Mouse (Mus musculus) limb, embryonic 10.5 days (tissue): ENCODE data around the gene Dock11. TPM values are rescaled to one million over a fixed set of nuclear protein-coding genes. Genes with fewer than 3 reads are reported as not detected.

ENCODE experiments used
- DNase-seq: peaks from one replicate; pipeline ENCODE4 v3.0.0-alpha.2; 2017; ENCODE audit warnings: low spot score
- H3K27ac ChIP-seq: fragments of 300-500 bp; sonication (generic); 2 replicates; pipeline ENCODE4 v1.5.1; 2016; ENCODE audit warnings: mild to moderate bottlenecking
- H3K27me3 ChIP-seq: fragments of 300-500 bp; sonication (generic); 2 replicates; pipeline ENCODE4 v1.6.1; 2016; ENCODE audit warnings: low read depth, mild to moderate bottlenecking; ENCODE audit not compliant: poor library complexity, severe bottlenecking
- H3K36me3 ChIP-seq: fragments of 300-500 bp; sonication (generic); 2 replicates; pipeline ENCODE4 v1.6.1; 2016; ENCODE audit warnings: mild to moderate bottlenecking, moderate library complexity
- H3K4me1 ChIP-seq: fragments of 300-500 bp; sonication (generic); 2 replicates; pipeline ENCODE4 v1.6.1; 2016
- H3K4me3 ChIP-seq: fragments of 300-500 bp; sonication (generic); 2 replicates; pipeline ENCODE4 v1.5.1; 2016; ENCODE audit warnings: mild to moderate bottlenecking, moderate library complexity
- H3K9me3 ChIP-seq: fragments of 300-500 bp; sonication (generic); replicated peaks from 2 replicates; pipeline ENCODE4 v1.6.1; 2016; ENCODE audit warnings: mild to moderate bottlenecking
- WGBS: fragments of 180-500 bp; shearing (Covaris S2); methylation state at CpG from one replicate; pipeline ENCODE4 v1.1.7; 2016; 5-methylcytosine and 5-hydroxymethylcytosine counted together
- polyA plus RNA-seq: library from polyadenylated mRNA; unstranded; fragments of >200 nt; fragmentation: Nextera tagmentation; extraction: Ambion mirVana; gene quantifications from 2 replicates; pipeline ENCODE4 v1.2.1, GENCODE M21; 2016

Gene Dock11
- polyA plus RNA-seq, 1 experiment from 2014 or later, result 15.5 TPM

GRCm38 (mm10) chrX:35921922-35922321, 33.3 kb downstream of the Dock11 start:
- Histone ChIP-seq H3K4me1 (no peaks in the 10 kb centered on the region), H3K9me3 (no peaks in the 10 kb centered on the region), H3K27ac (no peak overlapping the region), H3K36me3 (no peaks in the 10 kb centered on the region), H3K27me3 (no peaks in the 10 kb centered on the region), H3K4me3 (no peak overlapping the region)
- DNase-seq, result no peak
- 83% methylated on average over 3 of the region's 3 CpGs for WGBS

DNA sequence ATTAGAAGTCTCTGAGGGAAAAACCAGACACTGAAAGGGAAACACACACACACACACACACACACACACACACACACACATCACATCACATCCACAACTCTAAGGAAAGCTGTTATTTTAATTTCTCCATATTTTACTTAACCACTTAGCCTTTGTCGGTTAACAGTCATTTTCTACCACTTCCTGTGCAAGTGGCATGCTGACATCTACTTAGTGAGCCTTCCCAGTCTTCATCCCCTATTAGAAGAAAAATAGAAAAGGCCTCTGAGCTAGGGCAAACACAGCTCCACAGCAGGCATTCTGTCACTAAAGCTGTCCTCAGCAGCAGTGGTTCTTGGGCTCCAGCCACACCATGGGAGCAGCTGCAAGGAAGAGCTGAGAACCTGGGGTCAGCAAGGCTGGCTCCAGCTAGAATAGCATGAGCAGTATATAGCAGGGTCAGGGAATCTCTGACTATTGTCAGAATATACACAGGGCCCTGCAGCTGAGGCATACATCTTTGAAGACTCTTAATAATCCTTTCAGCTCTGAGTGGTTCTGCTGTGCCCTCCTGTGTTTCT, 36.2 kb downstream of the Dock11 start:
- Histone ChIP-seq H3K27ac (no peak overlapping the region), H3K27me3 (no peaks in the 10 kb centered on the region), H3K4me1 (no peaks in the 10 kb centered on the region), H3K36me3 (no peaks in the 10 kb centered on the region), H3K4me3 (no peak overlapping the region), H3K9me3 (no peaks in the 10 kb centered on the region)
- no peak for DNase-seq
- WGBS, result 94% methylated on average over 1 of the region's 1 CpGs

DNA sequence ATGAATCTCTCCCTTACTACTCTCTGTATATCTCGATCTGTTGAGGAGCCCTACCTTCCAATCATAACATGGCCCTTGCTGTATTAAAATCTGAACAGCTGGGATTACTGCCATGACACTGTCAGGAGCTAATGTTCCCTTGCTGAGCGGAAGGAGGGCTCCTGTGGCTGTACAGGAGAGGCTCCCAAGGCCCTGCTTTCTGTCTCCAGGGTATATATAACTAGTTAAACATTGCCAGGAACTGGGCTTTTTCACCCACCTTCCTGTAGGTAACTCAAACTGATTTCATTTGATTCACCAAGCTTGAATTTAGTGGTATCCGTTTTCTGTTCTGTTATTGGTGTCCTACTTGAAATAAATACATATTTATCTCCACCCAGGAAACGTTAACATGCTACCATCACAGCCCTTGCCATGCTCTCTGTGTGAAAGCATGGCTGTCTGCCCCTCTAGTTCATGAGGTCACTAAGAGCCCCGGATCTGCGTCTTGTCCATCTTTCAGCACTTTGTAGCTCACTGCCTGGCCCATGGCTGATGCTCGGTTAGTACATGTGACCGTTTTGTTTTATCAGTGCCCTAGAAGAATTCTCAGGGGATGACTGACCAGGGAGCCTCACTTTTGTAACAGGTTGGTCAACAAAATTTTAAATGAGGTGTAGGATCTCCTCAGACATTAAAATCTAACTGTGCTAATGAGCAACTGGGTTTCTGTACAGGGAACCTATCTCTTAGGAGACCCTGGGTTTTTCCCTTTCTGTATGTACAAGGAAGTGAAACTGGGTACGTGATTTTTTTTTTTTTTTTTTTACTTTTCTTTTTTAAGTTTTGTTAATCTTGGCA, 41.7 kb downstream of the Dock11 start:
- WGBS, result 86% methylated on average over 9 of the region's 9 CpGs
- H3K27ac ChIP-seq, result no peak overlapping the region
- H3K9me3 ChIP-seq, result no peaks in the 10 kb centered on the region
- no peak for DNase-seq
- H3K4me1 ChIP-seq, result no peaks in the 10 kb centered on the region
- H3K4me3 ChIP-seq, result no peak overlapping the region
- no peaks in the 10 kb centered on the region for H3K27me3 ChIP-seq
- no peaks in the 10 kb centered on the region for H3K36me3 ChIP-seq

DNA sequence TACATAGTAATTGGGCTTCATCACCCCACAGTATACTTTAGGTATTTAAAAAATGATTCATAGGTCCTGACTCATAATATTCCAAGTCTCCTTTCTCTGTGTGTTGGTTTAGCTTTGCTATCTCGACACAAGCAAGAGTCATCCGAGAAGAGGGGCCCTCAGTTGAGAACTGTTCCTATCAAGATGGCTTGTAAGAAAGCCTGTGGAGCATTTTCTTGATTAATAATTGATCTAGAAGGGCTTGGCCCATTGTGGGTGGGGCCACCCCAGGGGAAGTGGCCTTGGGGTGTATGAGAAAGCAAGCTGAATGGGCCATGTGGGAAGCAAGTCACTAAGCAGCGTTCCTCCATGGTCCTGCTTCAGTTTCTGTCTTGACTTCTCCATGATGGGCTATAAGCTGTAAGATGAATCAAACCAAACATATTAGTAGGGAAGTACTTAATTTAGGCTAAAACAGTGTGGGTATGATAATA, 42.3 kb downstream of the Dock11 start:
- 87% methylated on average over 3 of the region's 3 CpGs for WGBS
- Histone ChIP-seq H3K27me3 (no peaks in the 10 kb centered on the region), H3K27ac (no peak overlapping the region), H3K4me3 (no peak overlapping the region), H3K36me3 (no peaks in the 10 kb centered on the region), H3K4me1 (no peaks in the 10 kb centered on the region), H3K9me3 (no peaks in the 10 kb centered on the region)
- DNase-seq, result no peak

DNA sequence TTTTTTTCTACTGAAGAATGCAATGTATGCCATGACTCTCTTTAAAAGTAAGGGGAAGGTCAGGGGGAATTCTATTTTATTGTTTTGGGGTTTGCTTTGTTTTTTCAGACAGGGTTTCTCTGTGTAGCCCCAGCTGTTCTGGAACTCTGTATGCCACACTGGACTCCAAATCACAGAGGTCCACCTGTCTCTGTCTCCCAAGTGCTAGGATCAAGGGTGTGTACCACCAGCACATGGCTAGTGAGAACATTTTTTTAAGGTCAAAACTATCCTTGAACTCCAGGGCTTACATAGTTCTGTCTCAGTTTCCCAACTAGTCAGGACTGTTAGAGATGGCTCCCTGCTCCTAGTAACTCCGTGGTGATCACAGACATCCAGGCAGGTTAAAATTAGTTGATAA, 43.3 kb downstream of the Dock11 start:
- Histone ChIP-seq H3K4me3 (no peak overlapping the region), H3K36me3 (no peaks in the 10 kb centered on the region), H3K27me3 (no peaks in the 10 kb centered on the region), H3K27ac (no peak overlapping the region), H3K9me3 (no peaks in the 10 kb centered on the region), H3K4me1 (no peaks in the 10 kb centered on the region)
- DNase-seq, result no peak
- WGBS, result 70% methylated on average over 1 of the region's 1 CpGs

GRCm38 (mm10) chrX:35932952-35933351, 44.3 kb downstream of the Dock11 start:
- DNase-seq, result no peak
- no peaks in the 10 kb centered on the region for H3K36me3 ChIP-seq
- no peak overlapping the region for H3K4me3 ChIP-seq
- H3K27me3 ChIP-seq, result no peaks in the 10 kb centered on the region
- no peak overlapping the region for H3K27ac ChIP-seq
- no peaks in the 10 kb centered on the region for H3K9me3 ChIP-seq
- H3K4me1 ChIP-seq, result no peaks in the 10 kb centered on the region

DNA sequence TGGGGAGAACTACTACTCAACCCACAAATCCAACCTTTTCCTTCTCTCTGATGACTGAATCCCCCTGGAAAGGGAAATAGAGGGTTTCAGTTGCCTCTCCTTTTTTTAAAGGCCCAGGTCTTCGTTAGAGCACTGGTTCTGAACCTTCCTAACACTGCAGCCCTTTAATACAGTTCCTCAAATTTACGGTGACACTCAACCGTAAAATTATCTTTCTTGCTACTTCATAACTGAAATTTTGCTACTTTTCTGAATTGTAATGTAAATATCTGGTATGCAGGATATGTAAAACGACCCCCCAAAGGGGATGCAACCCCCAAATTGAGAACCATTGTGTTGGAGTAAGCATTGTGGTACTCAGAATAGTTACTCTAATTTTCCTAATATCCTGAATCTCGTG, 49.5 kb downstream of the Dock11 start:
- 85% methylated on average over 5 of the region's 5 CpGs for WGBS
- no peaks in the 10 kb centered on the region for H3K9me3 ChIP-seq
- no peaks in the 10 kb centered on the region for H3K4me1 ChIP-seq
- H3K36me3 ChIP-seq, result no peaks in the 10 kb centered on the region
- H3K27me3 ChIP-seq, result no peaks in the 10 kb centered on the region
- no peak overlapping the region for H3K27ac ChIP-seq
- no peak overlapping the region for H3K4me3 ChIP-seq
- no peak for DNase-seq

- Histone ChIP-seq H3K4me1 (no peaks in the 10 kb centered on the region), H3K4me3 (no peak overlapping the region), H3K9me3 (no peaks in the 10 kb centered on the region), H3K27me3 (no peaks in the 10 kb centered on the region), H3K27ac (no peak overlapping the region), H3K36me3 (no peaks in the 10 kb centered on the region)
- DNase-seq, result no peak
- WGBS, result 96% methylated on average over 1 of the region's 1 CpGs
Observed at GRCm38 (mm10) chrX:35946394-35946793, 57.8 kb downstream of the Dock11 start.

GRCm38 (mm10) chrX:35950135-35950534, 61.5 kb downstream of the Dock11 start:
- no peaks in the 10 kb centered on the region for H3K27me3 ChIP-seq
- no peaks in the 10 kb centered on the region for H3K36me3 ChIP-seq
- H3K27ac ChIP-seq, result no peak overlapping the region
- no peak for DNase-seq
- 90% methylated on average over 4 of the region's 4 CpGs for WGBS
- H3K4me1 ChIP-seq, result no peaks in the 10 kb centered on the region
- no peak overlapping the region for H3K4me3 ChIP-seq
- H3K9me3 ChIP-seq, result no peaks in the 10 kb centered on the region

DNA sequence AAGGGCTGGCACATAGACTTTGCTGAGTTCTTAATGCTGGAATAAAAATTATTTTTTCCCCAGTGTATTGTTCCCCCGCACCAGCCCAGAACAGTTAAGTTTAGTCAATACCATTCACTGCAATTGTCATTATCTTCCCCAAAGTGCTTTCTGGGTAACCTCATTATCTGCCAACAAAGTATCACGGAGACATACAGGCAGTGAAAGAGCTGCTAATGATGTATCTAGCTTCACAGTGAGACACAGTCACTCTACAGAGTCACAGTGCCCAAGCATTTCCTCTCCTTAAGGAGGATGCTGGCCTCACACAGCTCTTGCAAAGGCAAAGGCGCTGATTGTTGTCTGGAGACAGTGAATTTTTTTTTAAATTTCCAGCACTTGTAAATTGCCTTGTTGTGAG, 63.3 kb downstream of the Dock11 start:
- no peak overlapping the region for H3K27ac ChIP-seq
- no peaks in the 10 kb centered on the region for H3K4me1 ChIP-seq
- H3K9me3 ChIP-seq, result no peaks in the 10 kb centered on the region
- WGBS, result 86% methylated on average over 3 of the region's 3 CpGs
- DNase-seq, result no peak
- H3K27me3 ChIP-seq, result no peaks in the 10 kb centered on the region
- peaks cover 5% of the 10 kb centered on the region; the same call in 1 of the 2 replicates for H3K36me3 ChIP-seq
- H3K4me3 ChIP-seq, result no peak overlapping the region

GRCm38 (mm10) chrX:35952521-35953095, 64.0 kb downstream of the Dock11 start:
- no peaks in the 10 kb centered on the region for H3K9me3 ChIP-seq
- no peaks in the 10 kb centered on the region for H3K27me3 ChIP-seq
- H3K4me3 ChIP-seq, result no peak overlapping the region
- DNase-seq, result no peak
- no peaks in the 10 kb centered on the region for H3K4me1 ChIP-seq
- 75% methylated on average over 4 of the region's 4 CpGs for WGBS
- peaks cover 5% of the 10 kb centered on the region; the same call in 1 of the 2 replicates for H3K36me3 ChIP-seq
- H3K27ac ChIP-seq, result no peak overlapping the region

DNA sequence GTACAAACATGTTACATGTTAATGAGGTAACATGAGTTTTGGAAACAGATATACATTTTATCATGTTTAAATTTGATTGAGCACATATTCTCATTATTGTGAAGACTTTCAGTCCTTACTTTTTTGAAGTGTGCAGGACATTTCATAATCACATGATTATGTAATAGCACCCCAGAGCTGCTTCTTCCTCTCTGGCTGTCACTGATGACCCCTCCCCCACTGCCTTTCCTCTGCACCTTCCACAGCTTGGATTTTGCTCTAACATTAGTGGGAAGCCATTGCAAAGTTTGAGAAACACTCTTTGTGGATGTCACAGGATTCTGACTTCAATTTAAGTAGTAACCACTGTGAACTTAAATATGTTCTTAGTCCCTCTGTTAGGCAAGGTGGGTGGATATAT, 67.6 kb downstream of the Dock11 start:
- Histone ChIP-seq H3K36me3 (peaks cover 5% of the 10 kb centered on the region; the same call in 1 of the 2 replicates), H3K9me3 (no peaks in the 10 kb centered on the region), H3K4me1 (no peaks in the 10 kb centered on the region), H3K27me3 (no peaks in the 10 kb centered on the region), H3K27ac (no peak overlapping the region), H3K4me3 (no peak overlapping the region)
- no peak for DNase-seq

DNA sequence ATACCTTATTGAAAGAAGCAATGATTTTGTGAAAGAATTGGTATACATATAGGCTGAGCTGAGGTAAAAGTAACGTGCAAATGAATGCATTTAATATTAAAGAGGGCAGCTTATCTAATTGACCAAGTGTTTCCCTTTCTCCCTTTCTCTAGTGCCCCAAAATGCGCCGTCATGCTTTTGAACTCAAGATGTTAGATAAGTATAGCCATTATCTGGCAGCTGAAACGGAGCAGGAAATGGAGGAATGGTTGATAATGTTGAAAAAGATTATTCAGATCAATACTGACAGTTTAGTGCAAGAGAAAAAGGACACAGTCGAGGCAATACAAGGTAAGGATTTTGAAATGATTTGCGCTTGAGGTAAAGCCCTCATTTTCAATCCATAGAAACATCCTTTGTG, 74.5 kb downstream of the Dock11 start:
- Histone ChIP-seq H3K4me1 (no peaks in the 10 kb centered on the region), H3K27me3 (no peaks in the 10 kb centered on the region), H3K36me3 (no peaks in the 10 kb centered on the region), H3K27ac (no peak overlapping the region), H3K4me3 (no peak overlapping the region), H3K9me3 (no peaks in the 10 kb centered on the region)
- 78% methylated on average over 6 of the region's 6 CpGs for WGBS
- DNase-seq, result no peak
